Mouse (Mus musculus) embryo, embryonic 10.5 days (tissue): ENCODE measurements at regions not wholly inside any gene's neighbourhood (a gene's known extent, or its start where the extent isn't known, plus 50 kb on each side); places are given as distances from the start of the nearest gene placed in this dataset.
A peak's percentile ranks its signal among the peaks of the same experiment; 100 is the strongest.
"Not testable (repeated sequence)": the region's sequence is repeated elsewhere in the genome, so short reads cannot be mapped to it uniquely, and the experiment has no call there.

ENCODE experiments used
- DNase-seq: peaks from one replicate; pipeline ENCODE4 v3.0.0-alpha.2; 2015; ENCODE audit warnings: low spot score

GRCm38 (mm10) chr16:21102033-21102432 lies 51.8 kb downstream of the Teddm3 start:
- DNase-seq: not testable (repeated sequence)

GRCm38 (mm10) chr16:21100126-21100525 lies 53.7 kb downstream of the Teddm3 start:
- DNase-seq: not testable (repeated sequence)

GRCm38 (mm10) chr16:21074779-21075148 lies 79.0 kb downstream of the Teddm3 start:
- DNase-seq: no peak

- peak; percentile 10 for DNase-seq
These were observed 79.6 kb downstream of the Teddm3 start for GRCm38 (mm10) chr16:21074082-21074778.

- no peak for DNase-seq
These were observed 93.6 kb downstream of the Teddm3 start for GRCm38 (mm10) chr16:21060211-21060610.

GRCm38 (mm10) chr16:21054772-21055171 lies 99.0 kb downstream of the Teddm3 start:
- DNase-seq: no peak

- DNase-seq: not testable (repeated sequence)
These were observed 131.7 kb downstream of the Teddm3 start for GRCm38 (mm10) chr16:21022087-21022486.

- DNase-seq: no peak
These were observed 148.9 kb downstream of the Teddm3 start for GRCm38 (mm10) chr16:21004871-21005270.

- no peak for DNase-seq
These were observed 152.7 kb downstream of the Teddm3 start for GRCm38 (mm10) chr16:21001126-21001525.

- DNase-seq: no peak
These were observed 163.3 kb downstream of the Teddm3 start for GRCm38 (mm10) chr16:20990524-20990923.

GRCm38 (mm10) chr16:20975406-20975805 lies 178.4 kb downstream of the Teddm3 start:
- no peak for DNase-seq

- no peak for DNase-seq
These were observed 181.4 kb downstream of the Teddm3 start for GRCm38 (mm10) chr16:20972442-20972841.

- DNase-seq: no peak
These were observed 194.9 kb downstream of the Teddm3 start for GRCm38 (mm10) chr16:20958905-20959304.

GRCm38 (mm10) chr16:20936722-20937121 lies 202.4 kb upstream of the Thpo start:
- DNase-seq: peak; percentile 50

- not testable (repeated sequence) for DNase-seq
These were observed 200.5 kb upstream of the Thpo start for GRCm38 (mm10) chr16:20934846-20935245.

- DNase-seq: not testable (repeated sequence)
These were observed 195.7 kb upstream of the Thpo start for GRCm38 (mm10) chr16:20930003-20930402.

GRCm38 (mm10) chr16:20925776-20926175 lies 191.5 kb upstream of the Thpo start:
- not testable (repeated sequence) for DNase-seq

- DNase-seq: not testable (repeated sequence)
These were observed 176.6 kb upstream of the Thpo start for GRCm38 (mm10) chr16:20910864-20911263.

GRCm38 (mm10) chr16:20908467-20909351 lies 174.4 kb upstream of the Thpo start:
- peak; percentile 40 for DNase-seq

- DNase-seq: peak; percentile 72
These were observed 161.4 kb upstream of the Thpo start for GRCm38 (mm10) chr16:20895734-20896133.

- DNase-seq: no peak
These were observed 137.4 kb upstream of the Thpo start for GRCm38 (mm10) chr16:20871726-20872125.

- no peak for DNase-seq
These were observed 132.5 kb upstream of the Thpo start for GRCm38 (mm10) chr16:20866771-20867170.

- DNase-seq: no peak
These were observed 126.9 kb upstream of the Thpo start for GRCm38 (mm10) chr16:20861256-20861655.
